Mouse (Mus musculus) lung, postnatal 0 days (tissue): ENCODE results near the gene Slc25a21. TPM values are rescaled to one million over a fixed set of nuclear protein-coding genes. Genes with fewer than 3 reads are reported as not detected.

Source experiments
- ATAC-seq: fragments of 200-750 bp; cut with Nextera tagmentation; 2 replicates; pipeline ENCODE4 v1.8.0; 2017; ENCODE audit warnings: moderate library complexity
- DNase-seq: peaks from one replicate; pipeline ENCODE4 v3.0.0-alpha.2; 2016; ENCODE audit warnings: low spot score
- H3K27ac ChIP-seq: fragments of 300-500 bp; sonication (generic); 2 replicates; pipeline ENCODE4 v1.5.1; 2014; ENCODE audit warnings: antibody characterized with exemption, mild to moderate bottlenecking, low read length, mixed read lengths
- H3K27me3 ChIP-seq: fragments of 300-500 bp; sonication (generic); replicated peaks from 2 replicates; pipeline ENCODE4 v1.6.1; 2014; ENCODE audit warnings: low read length, mixed read lengths; ENCODE audit not compliant: insufficient read depth
- H3K36me3 ChIP-seq: fragments of 300-500 bp; sonication (generic); 2 replicates; pipeline ENCODE4 v1.6.1; 2014; ENCODE audit warnings: low read length, mixed read lengths; ENCODE audit not compliant: insufficient read depth
- H3K4me1 ChIP-seq: fragments of 300-500 bp; sonication (generic); 2 replicates; pipeline ENCODE4 v1.6.1; 2014; ENCODE audit warnings: antibody characterized with exemption, low read depth, low read length, mixed read lengths; ENCODE audit not compliant: insufficient read depth
- H3K4me2 ChIP-seq: fragments of 300-500 bp; sonication (generic); replicated peaks from 2 replicates; pipeline ENCODE4 v1.6.1; 2014; ENCODE audit warnings: low read depth, mild to moderate bottlenecking, low read length, moderate library complexity, mixed read lengths
- H3K4me3 ChIP-seq: fragments of 300-500 bp; sonication (generic); 2 replicates; pipeline ENCODE4 v1.5.1; 2014; ENCODE audit warnings: low read depth, low read length
- H3K9ac ChIP-seq: fragments of 300-500 bp; sonication (generic); replicated peaks from 2 replicates; pipeline ENCODE4 v1.6.1; 2014; ENCODE audit warnings: low read depth, mild to moderate bottlenecking
- H3K9me3 ChIP-seq: fragments of 300-500 bp; sonication (generic); 2 replicates; pipeline ENCODE4 v1.6.1; 2016; ENCODE audit warnings: low read length, mixed read lengths
- CTCF ChIP-seq: IDR thresholded peaks from 2 replicates; pipeline ENCODE4 v1.5.1; 2016; ENCODE audit warnings: antibody characterized with exemption, mild to moderate bottlenecking
- EP300 ChIP-seq: IDR thresholded peaks from 2 replicates; pipeline ENCODE4 v1.6.1; 2016; ENCODE audit warnings: antibody characterized with exemption, mild to moderate bottlenecking, control low read depth
- WGBS: fragments of 180-500 bp; shearing (Covaris S2); extraction: QIAGEN DNeasy Blood & Tissue Kit; methylation state at CpG from one replicate; pipeline ENCODE4 v1.1.7; 2014; 5-methylcytosine and 5-hydroxymethylcytosine counted together
- polyA plus RNA-seq: library from polyadenylated mRNA; unstranded; fragments of >200 nt; fragmentation: Nextera tagmentation; extraction: Ambion mirVana; gene quantifications from 2 replicates; pipeline ENCODE4 v1.2.1, GENCODE M21; 2015

Gene Slc25a21
- polyA plus RNA-seq, 1 experiment from 2014 or later = 0.06 TPM

GRCm38 (mm10) chr12:57187032-57187431 is 10.2 kb downstream of the Slc25a21 start:
- WGBS = 71% methylated on average over 4 of the region's 4 CpGs

GRCm38 (mm10) chr12:57186126-57186525 is 11.1 kb downstream of the Slc25a21 start:
- Histone ChIP-seq H3K4me2 (no peak overlapping the region), H3K9me3 (no peaks in the 10 kb centered on the region), H3K27ac (no peak overlapping the region), H3K4me3 (no peak overlapping the region), H3K9ac (no peak overlapping the region), H3K36me3 (no peaks in the 10 kb centered on the region), H3K4me1 (no peaks in the 10 kb centered on the region), H3K27me3 (no peaks in the 10 kb centered on the region)
- 68% methylated on average over 2 of the region's 2 CpGs for WGBS
- ATAC-seq (no peak), DNase-seq (no peak)
- TF ChIP-seq CTCF = no peak
- no peak for TF ChIP-seq EP300

More at GRCm38 (mm10) chr12:57187032-57187431, 10.2 kb downstream of the Slc25a21 start:
- DNase-seq (no peak), ATAC-seq (no peak)
- Histone ChIP-seq H3K27ac (no peak overlapping the region), H3K27me3 (no peaks in the 10 kb centered on the region), H3K9me3 (no peaks in the 10 kb centered on the region), H3K9ac (no peak overlapping the region), H3K36me3 (no peaks in the 10 kb centered on the region), H3K4me1 (no peaks in the 10 kb centered on the region), H3K4me3 (no peak overlapping the region), H3K4me2 (no peak overlapping the region)
- TF ChIP-seq CTCF (no peak), EP300 (no peak)

GRCm38 (mm10) chr12:57185475-57185874 is 11.8 kb downstream of the Slc25a21 start:
- TF ChIP-seq EP300 (no peak), CTCF (peak; percentile 70)
- Histone ChIP-seq H3K4me1 (no peaks in the 10 kb centered on the region), H3K36me3 (no peaks in the 10 kb centered on the region), H3K9me3 (no peaks in the 10 kb centered on the region), H3K27me3 (no peaks in the 10 kb centered on the region), H3K4me2 (no peak overlapping the region), H3K27ac (no peak overlapping the region), H3K9ac (no peak overlapping the region), H3K4me3 (no peak overlapping the region)
- WGBS = 0% methylated on average over 1 of the region's 1 CpGs
- DNase-seq = peak; percentile 53
- ATAC-seq = no peak

GRCm38 (mm10) chr12:57184401-57185147 is 12.7 kb downstream of the Slc25a21 start:
- Histone ChIP-seq H3K27me3 (no peaks in the 10 kb centered on the region), H3K4me2 (no peak overlapping the region), H3K27ac (no peak overlapping the region), H3K36me3 (no peaks in the 10 kb centered on the region), H3K4me1 (no peaks in the 10 kb centered on the region), H3K9ac (no peak overlapping the region), H3K4me3 (no peak overlapping the region), H3K9me3 (no peaks in the 10 kb centered on the region)
- ATAC-seq (no peak), DNase-seq (peak; percentile 18)
- WGBS = 58% methylated on average over 2 of the region's 2 CpGs
- no peak for TF ChIP-seq EP300
- peak; percentile 28 for TF ChIP-seq CTCF

GRCm38 (mm10) chr12:57179465-57180188 is 17.6 kb downstream of the Slc25a21 start:
- Histone ChIP-seq H3K27me3 (no peaks in the 10 kb centered on the region), H3K27ac (no peak overlapping the region), H3K4me3 (no peak overlapping the region), H3K4me1 (no peaks in the 10 kb centered on the region), H3K9ac (no peak overlapping the region), H3K9me3 (no peaks in the 10 kb centered on the region), H3K36me3 (no peaks in the 10 kb centered on the region), H3K4me2 (no peak overlapping the region)
- TF ChIP-seq EP300 = no peak
- no peak for TF ChIP-seq CTCF
- DNase-seq (peak; percentile 38), ATAC-seq (0 out of 2 replicates have a peak, but pooled peaks have one; percentile 53)
- WGBS = 31% methylated on average over 5 of the region's 5 CpGs

- H3K4me1 ChIP-seq = no peaks in the 10 kb centered on the region
- H3K9me3 ChIP-seq = no peaks in the 10 kb centered on the region
- ATAC-seq (peak; percentile 91), DNase-seq (peak; percentile 79)
- H3K27ac ChIP-seq = no peak overlapping the region
- H3K36me3 ChIP-seq = no peaks in the 10 kb centered on the region
- no peak for TF ChIP-seq CTCF
- TF ChIP-seq EP300 = peak; percentile 50
- H3K27me3 ChIP-seq = no peaks in the 10 kb centered on the region
- H3K9ac ChIP-seq = no peak overlapping the region
- no peak overlapping the region for H3K4me3 ChIP-seq
- H3K4me2 ChIP-seq = no peak overlapping the region
Observed at GRCm38 (mm10) chr12:57178818-57179217, 18.5 kb downstream of the Slc25a21 start.
